Mouse (Mus musculus) embryo, embryonic 11.5 days (tissue): Measurements from ENCODE around the gene Pard6b.

ENCODE experiments used
- DNase-seq: peaks from one replicate; pipeline ENCODE4 v3.0.0-alpha.2; 2012; ENCODE audit warnings: low read depth, low spot score

Gene Pard6b

GRCm38 (mm10) chr2:168059200-168059790, 21.5 kb upstream of the Pard6b start:
- no peak for DNase-seq

- DNase-seq: no peak
Observed at GRCm38 (mm10) chr2:168063712-168064111, 17.1 kb upstream of the Pard6b start.

GRCm38 (mm10) chr2:168065511-168065910, 15.3 kb upstream of the Pard6b start:
- no peak for DNase-seq

- no peak for DNase-seq
Observed at GRCm38 (mm10) chr2:168066783-168067182, 14.0 kb upstream of the Pard6b start.

- DNase-seq: no peak
Observed at GRCm38 (mm10) chr2:168070425-168070824, 10.4 kb upstream of the Pard6b start.

GRCm38 (mm10) chr2:168072436-168073131, 8.2 kb upstream of the Pard6b start:
- no peak for DNase-seq

GRCm38 (mm10) chr2:168073722-168074121, 7.1 kb upstream of the Pard6b start:
- no peak for DNase-seq

- DNase-seq: no peak
Observed at GRCm38 (mm10) chr2:168074457-168074856, 6.3 kb upstream of the Pard6b start.

GRCm38 (mm10) chr2:168076840-168077576, 3.8 kb upstream of the Pard6b start:
- DNase-seq: no peak

GRCm38 (mm10) chr2:168078107-168078830, 2.5 kb upstream of the Pard6b start:
- DNase-seq: no peak

GRCm38 (mm10) chr2:168081299-168081932, 612 bp downstream of the Pard6b start:
- no peak for DNase-seq

GRCm38 (mm10) chr2:168081933-168082306, 1.1 kb downstream of the Pard6b start:
- DNase-seq: no peak

GRCm38 (mm10) chr2:168083593-168083992, 2.8 kb downstream of the Pard6b start:
- DNase-seq: no peak

- DNase-seq: no peak
Observed at GRCm38 (mm10) chr2:168084228-168084627, 3.4 kb downstream of the Pard6b start.

- DNase-seq: no peak
Observed at GRCm38 (mm10) chr2:168085621-168086265, 4.9 kb downstream of the Pard6b start.

GRCm38 (mm10) chr2:168086318-168086717, 5.5 kb downstream of the Pard6b start:
- DNase-seq: no peak

GRCm38 (mm10) chr2:168086839-168087238, 6.0 kb downstream of the Pard6b start:
- DNase-seq: no peak

- DNase-seq: no peak
Observed at GRCm38 (mm10) chr2:168091560-168091959, 10.8 kb downstream of the Pard6b start.

- no peak for DNase-seq
Observed at GRCm38 (mm10) chr2:168093077-168093476, 12.3 kb downstream of the Pard6b start.

GRCm38 (mm10) chr2:168095077-168095476, 14.3 kb downstream of the Pard6b start:
- no peak for DNase-seq

GRCm38 (mm10) chr2:168096487-168096886, 15.7 kb downstream of the Pard6b start:
- no peak for DNase-seq
